Mouse (Mus musculus): ENCODE data around the gene Neurod1.

Neurod1 gene

GRCm38 (mm10) chr2:79456575-79457349 is at the start of gene Neurod1, which contains the start of gene Cerkl:
Gene Neurod1, minus strand, starts transcription at chr2:79456751.
Gene Cerkl, minus strand, starts transcription at chr2:79456785.
- peak; percentile 99 for DNase-seq (ENCODE audit: low read depth, low spot score)

- DNase-seq (ENCODE audit: low read depth, low spot score), result peak; percentile 97
Measured at GRCm38 (mm10) chr2:79498990-79499755, 42.6 kb upstream of the Neurod1 start.

- DNase-seq (ENCODE audit: low read depth, low spot score), result no peak
Measured at GRCm38 (mm10) chr2:79485127-79485526, 28.6 kb upstream of the Neurod1 start.

- DNase-seq (ENCODE audit: low read depth, low spot score), result peak; percentile 86
Measured at GRCm38 (mm10) chr2:79482511-79482910, 26.0 kb upstream of the Neurod1 start.

GRCm38 (mm10) chr2:79462411-79462810 is 5.9 kb upstream of the Neurod1 start:
- peak; percentile 10 for DNase-seq (ENCODE audit: low read depth, low spot score)

- DNase-seq (ENCODE audit: low read depth, low spot score), result peak; percentile 86
Measured at GRCm38 (mm10) chr2:79461861-79462260, 5.3 kb upstream of the Neurod1 start.

GRCm38 (mm10) chr2:79460586-79460985 is 4.0 kb upstream of the Neurod1 start:
- peak; percentile 20 for DNase-seq (ENCODE audit: low read depth, low spot score)

- DNase-seq (ENCODE audit: low read depth, low spot score), result peak; percentile 36
Measured at GRCm38 (mm10) chr2:79460107-79460506, 3.6 kb upstream of the Neurod1 start.

- DNase-seq (ENCODE audit: low read depth, low spot score), result peak; percentile 83
Measured at GRCm38 (mm10) chr2:79459061-79460045, 2.8 kb upstream of the Neurod1 start.

- DNase-seq (ENCODE audit: low read depth, low spot score), result peak; percentile 8
Measured at GRCm38 (mm10) chr2:79457932-79458331, 1.4 kb upstream of the Neurod1 start.

- peak; percentile 43 for DNase-seq (ENCODE audit: low read depth, low spot score)
Measured at GRCm38 (mm10) chr2:79457434-79457833, 883 bp upstream of the Neurod1 start.

GRCm38 (mm10) chr2:79455646-79456045 is 905 bp downstream of the Neurod1 start:
- peak; percentile 55 for DNase-seq (ENCODE audit: low read depth, low spot score)

GRCm38 (mm10) chr2:79454786-79455446 is 1.6 kb downstream of the Neurod1 start:
- peak; percentile 88 for DNase-seq (ENCODE audit: low read depth, low spot score)

GRCm38 (mm10) chr2:79453901-79454781 is 2.4 kb downstream of the Neurod1 start:
- peak; percentile 67 for DNase-seq (ENCODE audit: low read depth, low spot score)

GRCm38 (mm10) chr2:79451438-79451837 is 5.1 kb downstream of the Neurod1 start:
- DNase-seq (ENCODE audit: low read depth, low spot score), result peak; percentile 27

- DNase-seq (ENCODE audit: low read depth, low spot score), result peak; percentile 40
Measured at GRCm38 (mm10) chr2:79450684-79451394, 5.7 kb downstream of the Neurod1 start.

- peak; percentile 61 for DNase-seq (ENCODE audit: low read depth, low spot score)
Measured at GRCm38 (mm10) chr2:79449371-79449770, 7.2 kb downstream of the Neurod1 start.

- no peak for DNase-seq (ENCODE audit: low read depth, low spot score)
Measured at GRCm38 (mm10) chr2:79447198-79447597, 9.4 kb downstream of the Neurod1 start.
